Mouse (Mus musculus): ENCODE data around the gene Arpin. TPM values are rescaled to one million over a fixed set of nuclear protein-coding genes. Genes with fewer than 3 reads are reported as not detected.
A peak's percentile ranks its signal among the peaks of the same experiment; 100 is the strongest.

Gene Arpin
- total RNA-seq, 2 experiments from 2014 or later: 13.4 TPM

DNA sequence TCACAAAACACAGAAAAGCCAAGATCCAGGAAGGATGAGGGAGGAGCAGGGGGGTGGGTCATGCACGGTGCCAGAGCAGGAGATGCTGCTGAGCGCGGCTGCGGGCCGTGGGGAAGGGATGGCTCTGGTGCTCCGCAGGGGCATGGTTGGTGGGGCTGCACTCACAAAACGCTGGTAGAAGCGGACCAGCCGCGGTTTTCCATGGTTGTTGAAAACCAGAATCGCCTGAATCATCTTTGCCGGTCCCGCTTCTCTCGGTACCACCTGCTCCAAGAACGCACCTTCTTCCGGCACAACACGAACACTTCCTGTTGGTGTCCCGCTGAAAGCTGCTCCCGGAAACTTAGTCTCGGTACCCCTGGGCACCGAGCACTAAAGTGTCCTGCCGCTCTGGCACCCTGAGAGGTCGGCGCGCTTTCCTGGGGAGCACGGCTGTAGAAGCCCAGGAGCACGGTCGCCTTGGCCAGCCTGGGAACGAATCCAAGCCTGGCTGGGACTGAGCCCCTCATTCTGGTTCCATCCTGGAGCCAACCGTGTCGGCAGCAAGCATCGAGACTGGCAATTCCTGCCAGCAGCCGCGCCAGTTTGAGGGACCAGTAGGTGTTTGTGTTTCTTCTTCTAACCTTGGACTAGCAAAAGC is 14.7 kb downstream of the Arpin start, which contains the start of gene Ap3s2:
TSS of gene Ap3s2 (minus strand) at position 306 of the 640 bp plus-strand sequence.
- peak within 1 kb of the TSS; percentile 85 for H3K27ac ChIP-seq
- no peak for TF ChIP-seq CTCF (conservative IDR thresholded peaks at IDR 0.05)
- H3K4me3 ChIP-seq: peak within 1 kb of the TSS; percentile 88
- peak; percentile 87 to 89 for DNase-seq (ENCODE audit: low spot score in 2 of 2)

DNA sequence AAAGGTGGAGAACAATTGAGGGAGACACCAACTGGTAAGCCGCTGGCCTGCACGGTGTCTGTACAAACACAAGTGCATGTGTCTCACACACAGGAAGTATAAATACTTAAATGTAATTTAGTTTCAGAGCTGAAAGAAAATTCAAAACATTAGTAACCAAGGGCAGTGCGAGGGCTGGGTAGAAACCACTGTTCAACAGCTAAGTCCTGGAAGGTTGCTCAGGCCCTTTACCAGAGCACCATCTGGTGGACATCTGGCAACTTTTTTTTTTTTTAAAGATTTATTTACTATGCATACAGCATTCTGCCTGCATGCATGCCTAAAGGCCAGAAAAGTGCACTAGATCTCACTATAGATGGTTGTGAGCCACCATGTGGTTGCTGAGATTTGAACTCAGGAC is 20.6 kb downstream of the Arpin start:
- H3K27ac ChIP-seq: no peak overlapping the region
- H3K4me3 ChIP-seq: no peak overlapping the region
- DNase-seq (ENCODE audit: low spot score in 2 of 2): no peak
- TF ChIP-seq CTCF (conservative IDR thresholded peaks at IDR 0.05): peak; percentile 78

DNA sequence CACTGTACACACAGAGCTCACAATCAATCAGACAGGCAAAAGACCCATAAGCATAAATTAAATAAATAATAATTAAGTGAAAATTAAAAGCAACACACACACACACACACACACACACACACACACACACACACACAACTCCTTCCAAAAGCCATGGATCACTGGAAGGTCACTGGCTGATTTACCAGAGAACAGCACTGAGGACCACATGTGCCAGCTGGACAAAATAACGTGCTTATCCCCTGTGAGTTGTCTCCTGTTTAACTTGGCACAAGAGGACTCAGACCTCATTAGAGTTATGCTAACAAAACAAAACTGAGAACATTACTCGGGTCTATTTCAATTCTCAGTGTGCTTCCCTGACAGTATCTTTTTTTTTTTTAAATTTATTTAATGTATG is 27.8 kb downstream of the Arpin start:
- no peak for DNase-seq (ENCODE audit: low spot score in 2 of 2)
- no peak for TF ChIP-seq CTCF (conservative IDR thresholded peaks at IDR 0.05)
- Histone ChIP-seq H3K4me3 (no peak overlapping the region), H3K27ac (no peak overlapping the region)

DNA sequence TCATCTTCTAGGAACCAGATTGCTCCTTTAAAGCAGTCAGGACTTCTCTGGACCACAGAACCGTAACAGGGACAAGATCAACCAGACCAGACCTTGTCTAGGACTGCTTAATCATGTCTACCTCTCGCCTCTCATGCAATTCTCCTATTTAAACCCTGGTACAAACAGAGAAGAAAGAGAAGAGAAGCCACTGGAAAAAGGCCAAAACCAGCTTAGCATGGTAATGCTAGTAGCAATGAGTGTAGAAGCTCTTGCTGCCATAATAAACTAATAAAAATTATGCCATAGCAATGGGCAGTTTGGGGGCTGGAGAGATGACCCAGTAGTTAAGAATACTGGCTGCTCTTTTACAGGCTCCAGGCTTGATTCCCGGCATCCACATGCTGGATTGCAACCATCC is 28.2 kb downstream of the Arpin start:
- Histone ChIP-seq H3K27ac (no peak overlapping the region), H3K4me3 (no peak overlapping the region)
- no peak for TF ChIP-seq CTCF (conservative IDR thresholded peaks at IDR 0.05)
- no peak for DNase-seq (ENCODE audit: low spot score in 2 of 2)

DNA sequence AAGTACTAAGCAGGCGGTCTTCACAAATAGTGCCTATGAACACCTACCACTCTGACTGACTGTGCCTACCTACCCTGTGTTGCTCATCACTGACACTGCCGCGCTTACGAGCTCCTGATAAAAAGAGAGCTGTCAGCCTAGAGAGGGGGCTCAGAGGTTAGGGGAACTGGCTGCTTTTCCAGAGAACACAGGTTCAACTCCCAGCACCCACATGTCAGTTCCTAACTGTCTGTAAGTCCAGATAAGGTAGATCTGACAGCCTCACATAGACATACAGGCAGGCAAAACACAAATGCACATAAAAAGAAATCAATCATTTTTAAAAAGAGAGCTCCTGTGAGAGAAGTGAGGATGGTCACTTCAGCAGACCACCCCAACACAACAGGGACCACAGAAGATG is 30.0 kb downstream of the Arpin start:
- TF ChIP-seq CTCF (conservative IDR thresholded peaks at IDR 0.05): no peak
- H3K4me3 ChIP-seq: no peak overlapping the region
- no peak overlapping the region for H3K27ac ChIP-seq
- no peak for DNase-seq (ENCODE audit: low spot score in 2 of 2)

DNA sequence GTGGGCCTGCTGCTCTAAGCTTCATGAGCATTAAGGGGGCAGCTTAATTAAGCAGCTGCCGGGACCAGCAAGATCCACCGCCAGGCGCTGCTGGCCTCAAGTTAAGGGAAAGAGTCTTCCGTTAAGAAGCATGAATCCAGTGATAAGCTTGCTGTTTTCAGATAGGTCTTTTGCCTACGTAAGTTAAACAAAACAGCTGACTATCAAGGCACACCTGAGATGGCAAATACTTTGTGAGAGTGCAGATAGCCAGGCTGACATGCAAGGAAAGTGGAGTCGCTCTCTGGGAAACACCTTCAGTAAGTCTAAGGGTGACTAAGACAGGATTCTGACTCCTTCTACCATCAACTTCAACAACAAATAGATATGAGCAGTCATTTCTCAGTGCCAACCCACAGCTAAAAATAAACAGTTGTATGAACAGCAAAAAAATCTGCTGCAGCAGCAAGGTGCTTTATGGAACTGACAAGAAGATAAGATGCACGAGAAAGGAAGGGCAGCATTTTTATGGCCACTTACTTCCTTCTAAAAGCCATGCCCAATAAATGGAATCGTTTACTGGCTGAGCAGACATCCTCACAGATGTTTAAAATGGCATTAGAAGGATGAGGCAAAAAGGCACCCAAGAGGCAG is 31.9 kb downstream of the Arpin start:
- TF ChIP-seq CTCF (conservative IDR thresholded peaks at IDR 0.05): no peak
- H3K4me3 ChIP-seq: no peak overlapping the region
- H3K27ac ChIP-seq: no peak overlapping the region
- no peak for DNase-seq (ENCODE audit: low spot score in 2 of 2)

DNA sequence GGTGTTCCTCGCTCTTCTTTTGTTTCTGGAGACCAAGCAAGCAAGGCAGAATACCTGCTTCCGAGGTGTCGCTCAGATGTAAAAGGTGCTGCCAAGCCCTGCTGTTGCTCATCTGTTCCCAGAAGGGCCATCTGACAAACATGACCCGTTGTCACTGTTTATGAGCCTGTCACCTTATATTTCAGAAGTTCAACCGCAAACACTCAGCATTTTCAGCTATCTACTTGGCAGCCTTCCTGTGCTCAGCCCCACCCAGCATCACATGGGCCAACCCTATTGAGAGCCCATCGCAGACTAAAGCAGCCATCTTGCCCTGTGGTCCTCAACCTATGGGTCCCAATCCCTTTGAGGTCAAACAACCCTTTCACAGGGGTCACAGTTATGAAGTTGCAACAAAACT is 34.4 kb downstream of the Arpin start:
- Histone ChIP-seq H3K4me3 (no peak overlapping the region), H3K27ac (no peak overlapping the region)
- no peak for DNase-seq (ENCODE audit: low spot score in 2 of 2)
- TF ChIP-seq CTCF (conservative IDR thresholded peaks at IDR 0.05): no peak

DNA sequence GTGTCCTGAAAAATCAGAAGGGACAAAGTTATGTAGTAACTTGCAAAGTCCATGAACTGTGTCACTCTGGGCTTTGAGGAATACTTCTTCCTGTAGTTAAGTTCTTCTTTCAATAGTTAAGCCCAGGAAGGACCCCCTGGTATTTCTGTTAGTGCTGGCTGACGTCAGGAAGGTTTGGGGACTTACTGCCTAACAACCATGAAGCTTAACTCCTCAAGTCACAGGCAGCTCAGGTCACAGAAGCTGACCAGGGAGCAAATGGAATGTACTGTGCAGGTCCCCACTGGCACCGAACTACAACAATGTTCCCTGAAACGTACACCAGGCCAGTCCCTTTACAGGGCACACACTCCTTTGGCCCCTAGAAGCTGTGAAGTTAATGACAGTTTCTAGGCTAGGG is 39.9 kb downstream of the Arpin start:
- Histone ChIP-seq H3K27ac (no peak overlapping the region), H3K4me3 (no peak overlapping the region)
- TF ChIP-seq CTCF (conservative IDR thresholded peaks at IDR 0.05): no peak
- DNase-seq (ENCODE audit: low spot score in 2 of 2): no peak

DNA sequence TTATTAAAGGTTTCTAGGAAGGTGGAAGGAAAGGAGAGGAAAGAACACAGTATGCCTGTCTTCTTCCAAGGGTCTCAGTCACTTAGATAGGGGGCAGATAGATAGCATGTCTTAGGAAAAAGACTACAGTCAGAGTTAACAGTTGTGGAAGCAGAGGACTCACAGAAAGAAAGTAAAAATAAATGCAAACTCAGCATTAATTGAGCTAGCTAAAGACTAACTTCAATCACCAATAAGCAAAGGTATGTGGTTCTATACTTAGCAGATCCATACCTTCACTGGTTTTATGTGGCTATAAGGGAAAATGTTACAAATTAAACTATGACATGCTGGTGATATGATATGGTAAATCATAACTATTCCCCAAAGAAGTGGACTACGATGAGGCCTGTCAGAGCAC is 40.4 kb downstream of the Arpin start:
- no peak for DNase-seq (ENCODE audit: low spot score in 2 of 2)
- TF ChIP-seq CTCF (conservative IDR thresholded peaks at IDR 0.05): no peak

DNA sequence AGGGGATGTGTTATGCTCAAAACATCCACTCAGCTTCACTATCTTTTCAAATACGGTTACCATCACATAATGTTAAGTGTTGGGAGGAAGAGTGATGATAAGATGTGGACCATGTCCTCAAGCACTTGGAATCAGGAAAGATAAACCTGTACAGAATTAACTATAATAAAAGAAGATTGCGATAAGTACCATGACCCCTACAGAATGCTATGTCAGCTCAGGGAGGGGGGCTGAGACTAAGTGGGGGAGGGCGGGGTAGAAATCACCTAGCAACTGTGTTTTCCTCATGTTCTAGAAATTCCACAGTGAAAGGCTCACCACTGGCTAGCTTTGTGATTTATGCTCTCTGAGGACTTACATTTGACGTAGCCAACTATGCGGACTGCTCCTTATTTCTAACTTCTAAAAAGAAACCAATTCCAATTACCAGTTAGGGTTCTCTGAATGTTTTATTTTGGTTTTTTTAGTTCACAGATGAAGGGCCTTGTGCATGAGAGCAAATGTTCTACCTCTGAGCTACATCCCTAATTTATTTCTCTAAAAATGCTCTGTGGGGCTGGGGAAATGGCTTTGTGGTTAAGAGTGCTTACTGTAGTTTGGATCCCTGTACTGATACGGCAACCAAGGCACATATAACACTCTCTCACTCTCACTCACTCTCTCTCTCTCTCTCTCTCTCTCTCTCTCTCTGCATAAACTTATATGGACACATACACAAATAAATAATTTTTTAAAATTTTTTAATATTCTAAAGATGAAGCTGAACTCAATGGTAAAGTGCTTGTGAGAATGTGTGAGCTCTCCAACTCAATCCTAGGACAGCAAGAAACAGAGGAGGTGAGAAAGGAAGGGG is 42.4 kb downstream of the Arpin start:
- DNase-seq (ENCODE audit: low spot score in 2 of 2): no peak
- H3K27ac ChIP-seq: no peak overlapping the region
- TF ChIP-seq CTCF (conservative IDR thresholded peaks at IDR 0.05): no peak
- H3K4me3 ChIP-seq: no peak overlapping the region

More for the DNA sequence above, 40.4 kb downstream of the Arpin start:
- no peak overlapping the region for H3K4me3 ChIP-seq
- H3K27ac ChIP-seq: no peak overlapping the region

DNA sequence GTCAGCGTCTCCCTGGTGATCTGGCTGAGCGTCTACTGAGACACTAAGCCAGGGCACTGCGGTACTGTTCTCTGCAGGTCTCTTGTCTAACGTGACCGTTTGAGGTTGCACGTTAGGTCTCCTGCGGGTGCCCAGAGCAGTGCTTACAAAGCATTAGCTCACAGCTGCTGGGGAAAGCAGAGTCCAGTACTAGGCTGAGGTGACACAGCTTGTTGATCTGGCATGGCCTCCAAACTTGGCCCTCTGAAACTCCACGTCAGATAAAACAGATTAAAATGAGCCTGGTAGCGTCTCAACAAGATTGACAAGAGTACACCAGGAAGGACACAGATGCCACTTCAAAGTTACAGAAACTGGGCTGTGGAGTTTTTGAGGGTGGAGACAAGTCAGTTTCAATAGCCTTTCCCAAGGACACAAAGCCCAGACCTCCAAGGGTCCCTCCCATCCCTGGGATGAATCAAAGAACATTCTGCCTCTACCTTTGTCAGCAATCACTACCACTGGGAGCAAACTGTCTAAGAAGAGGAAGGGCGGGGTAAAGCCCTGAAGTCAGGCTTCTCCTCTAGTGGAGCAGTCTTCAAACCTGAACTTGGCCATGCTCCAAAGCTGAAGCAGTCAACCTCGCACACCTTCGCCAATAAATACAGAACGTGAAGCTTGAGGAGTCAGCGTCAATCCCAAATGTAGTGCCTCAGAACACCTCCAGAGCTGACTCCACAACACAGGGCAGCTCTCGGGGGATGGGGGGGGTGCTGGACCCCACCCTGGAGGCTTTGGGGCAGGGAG is 44.5 kb downstream of the Arpin start:
- DNase-seq (ENCODE audit: low spot score in 2 of 2): no peak
- no peak for TF ChIP-seq CTCF (conservative IDR thresholded peaks at IDR 0.05)
- Histone ChIP-seq H3K27ac (no peak overlapping the region), H3K4me3 (no peak overlapping the region)

DNA sequence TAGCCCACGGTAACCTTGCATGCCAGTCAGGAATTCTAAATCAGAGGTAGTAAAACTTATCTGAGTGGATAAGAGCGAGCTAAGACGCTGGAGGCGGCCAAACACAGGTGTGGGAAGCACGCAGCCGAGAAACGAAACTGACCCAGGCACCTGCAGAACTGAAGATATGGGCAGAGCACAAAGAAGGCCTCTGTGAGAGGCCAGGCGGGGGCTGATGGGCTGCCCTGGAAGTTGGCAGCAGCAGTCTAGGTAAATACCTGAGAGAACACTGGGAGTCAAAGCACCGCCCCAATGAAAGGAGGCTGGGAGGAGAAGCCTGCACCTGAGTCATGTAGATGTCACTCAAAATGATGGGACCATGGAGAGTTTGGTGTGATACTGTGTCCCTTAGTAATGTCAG is 46.6 kb downstream of the Arpin start:
- TF ChIP-seq CTCF (conservative IDR thresholded peaks at IDR 0.05): no peak
- Histone ChIP-seq H3K27ac (no peak overlapping the region), H3K4me3 (no peak overlapping the region)
- DNase-seq (ENCODE audit: low spot score in 2 of 2): no peak

Data from layer of hippocampus, adult 2 months (tissue).